Comparison of ENCODE assay signal across 17 mouse cellular contexts in genomic region chr5:107340404-107340803, GRCm38 (mm10).
"Had no signal": no experiment of that assay in that cellular context is flagged by ENCODE, and none has a peak within 500 bp of the region (broad histone marks: within the 10 kb centered on the region; RNA-seq: fewer than 3 reads in every experiment).

No protein-coding gene starts in this region.

- H3K4me3 ChIP-seq: intestine, embryonic 15.5 days; liver, embryonic 13.5 days; megakaryocyte, embryonic 14.5 days; midbrain, embryonic 15.5 days; neural tube, embryonic 12.5 days; stomach, embryonic 15.5 days had no signal

- ATAC-seq: intestine, embryonic 15.5 days; liver, postnatal 0 days; midbrain, embryonic 15.5 days had no signal

- H3K9ac ChIP-seq: intestine, embryonic 15.5 days; liver, embryonic 13.5 days; liver, postnatal 0 days; midbrain, embryonic 15.5 days; neural tube, embryonic 12.5 days; stomach, embryonic 15.5 days had no signal

- H3K36me3 ChIP-seq: intestine, embryonic 15.5 days; liver, embryonic 13.5 days; midbrain, embryonic 15.5 days; neural tube, embryonic 12.5 days; stomach, embryonic 15.5 days had no signal

- DNase-seq: kidney, adult 18-20 months; kidney, postnatal 36 days; layer of hippocampus, adult 9-11 months; layer of hippocampus, postnatal 36 days; liver; liver, embryonic 13.5 days; liver, postnatal 0 days; retina, postnatal 1 day; right cerebral cortex, postnatal 14 days; thymus, postnatal 36 days had no signal

- H3K27me3 ChIP-seq: intestine, embryonic 15.5 days; midbrain, embryonic 15.5 days; neural tube, embryonic 12.5 days; stomach, embryonic 15.5 days had no signal

- H3K27ac ChIP-seq: intestine, embryonic 15.5 days; liver, embryonic 13.5 days; macrophage; midbrain, embryonic 15.5 days; neural tube, embryonic 12.5 days; stomach, embryonic 15.5 days had no signal

- H3K4me2 ChIP-seq: intestine, embryonic 15.5 days; liver, embryonic 13.5 days; midbrain, embryonic 11.5 days; midbrain, embryonic 15.5 days; neural tube, embryonic 12.5 days; stomach, embryonic 15.5 days had no signal

- H3K9me3 ChIP-seq: intestine, embryonic 15.5 days; liver, embryonic 13.5 days; megakaryocyte, embryonic 14.5 days; midbrain, embryonic 15.5 days; neural tube, embryonic 12.5 days; stomach, embryonic 15.5 days had no signal

- H3K4me1 ChIP-seq: intestine, embryonic 15.5 days; liver, embryonic 13.5 days; megakaryocyte, embryonic 14.5 days; midbrain, embryonic 15.5 days; neural tube, embryonic 12.5 days; stomach, embryonic 15.5 days had no signal
